Mouse (Mus musculus): ENCODE results near the gene Cd180. TPM values are rescaled to one million over a fixed set of nuclear protein-coding genes. Genes with fewer than 3 reads are reported as not detected.

Gene Cd180
- polyA plus RNA-seq (2015; fragmentation: Nextera tagmentation; extraction: Ambion mirVana), result 0.24 and 0.53 TPM in 2 replicates

DNA sequence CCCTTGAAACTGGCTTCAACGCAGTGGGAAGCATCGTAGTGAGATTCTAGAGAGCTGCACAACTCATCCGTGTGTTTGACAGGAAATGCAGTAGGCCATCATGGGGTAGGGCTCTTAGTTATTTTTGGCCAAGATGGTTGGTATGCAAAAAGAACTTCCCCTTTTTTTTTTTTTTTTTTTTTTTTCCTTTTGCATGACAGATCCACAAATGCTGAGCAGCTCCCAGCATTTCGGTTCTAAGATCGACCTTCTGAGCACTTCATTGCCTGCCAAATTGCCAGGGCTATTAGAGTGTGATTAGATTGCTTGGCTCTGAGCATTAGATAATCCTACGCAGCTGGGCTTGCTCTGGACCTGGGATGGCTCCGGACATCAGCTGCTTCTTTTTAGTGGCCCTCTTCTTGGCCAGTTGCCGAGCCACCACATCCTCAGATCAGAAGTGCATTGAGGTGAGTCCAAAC is at the start of gene Cd180:
Cd180 (plus strand) TSS at position 218 of the 461 bp plus-strand sequence.
- no peak within 1 kb of the TSS for H3K4me3 ChIP-seq
- peaks cover 19% of the 10 kb centered on the region for H3K4me1 ChIP-seq (replicated peaks)
- no peaks in the 10 kb centered on the region for H3K27me3 ChIP-seq
- peak within 1 kb of the TSS; percentile 26 for H3K27ac ChIP-seq
- no peak within 1 kb of the TSS for H3K9ac ChIP-seq
- H3K9me3 ChIP-seq (replicated peaks), result no peaks in the 10 kb centered on the region
- ATAC-seq (replicated peaks; ENCODE audit: insufficient number of reproducible peaks, insufficient read depth, low FRiP score, low read depth), result no peak
- 35% methylated on average over 8 of the region's 8 CpGs for WGBS
- no peaks in the 10 kb centered on the region for H3K36me3 ChIP-seq
- no peak within 1 kb of the TSS for H3K4me2 ChIP-seq

DNA sequence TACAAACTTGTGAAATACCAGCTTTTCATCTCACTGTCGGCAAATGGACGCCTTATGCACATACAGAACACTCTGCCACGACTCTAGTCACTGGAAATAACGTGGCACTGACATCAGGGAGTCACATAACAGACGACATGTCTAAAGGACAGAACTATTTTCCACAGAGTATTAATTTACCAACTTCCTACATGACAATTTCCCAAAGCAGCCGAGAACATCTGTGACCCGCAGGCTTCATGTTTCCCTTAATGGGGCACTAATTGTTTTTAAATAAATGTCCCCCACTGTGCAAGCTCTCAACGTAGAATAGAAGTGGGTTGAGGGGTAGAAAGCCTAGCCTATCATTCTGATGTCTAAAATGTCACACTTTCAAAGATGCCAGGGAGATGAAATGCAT is 49.0 kb upstream of the Cd180 start:
- H3K4me1 ChIP-seq (replicated peaks), result peaks cover 23% of the 10 kb centered on the region
- H3K4me3 ChIP-seq, result no peak overlapping the region
- ATAC-seq (replicated peaks; ENCODE audit: insufficient number of reproducible peaks, insufficient read depth, low FRiP score, low read depth), result no peak
- no peaks in the 10 kb centered on the region for H3K27me3 ChIP-seq
- no peaks in the 10 kb centered on the region for H3K36me3 ChIP-seq
- no peak overlapping the region for H3K27ac ChIP-seq
- peak overlapping the region; percentile 59 for H3K4me2 ChIP-seq
- H3K9me3 ChIP-seq (replicated peaks), result no peaks in the 10 kb centered on the region
- no peak overlapping the region for H3K9ac ChIP-seq
- 44% methylated on average over 8 of the region's 8 CpGs for WGBS

DNA sequence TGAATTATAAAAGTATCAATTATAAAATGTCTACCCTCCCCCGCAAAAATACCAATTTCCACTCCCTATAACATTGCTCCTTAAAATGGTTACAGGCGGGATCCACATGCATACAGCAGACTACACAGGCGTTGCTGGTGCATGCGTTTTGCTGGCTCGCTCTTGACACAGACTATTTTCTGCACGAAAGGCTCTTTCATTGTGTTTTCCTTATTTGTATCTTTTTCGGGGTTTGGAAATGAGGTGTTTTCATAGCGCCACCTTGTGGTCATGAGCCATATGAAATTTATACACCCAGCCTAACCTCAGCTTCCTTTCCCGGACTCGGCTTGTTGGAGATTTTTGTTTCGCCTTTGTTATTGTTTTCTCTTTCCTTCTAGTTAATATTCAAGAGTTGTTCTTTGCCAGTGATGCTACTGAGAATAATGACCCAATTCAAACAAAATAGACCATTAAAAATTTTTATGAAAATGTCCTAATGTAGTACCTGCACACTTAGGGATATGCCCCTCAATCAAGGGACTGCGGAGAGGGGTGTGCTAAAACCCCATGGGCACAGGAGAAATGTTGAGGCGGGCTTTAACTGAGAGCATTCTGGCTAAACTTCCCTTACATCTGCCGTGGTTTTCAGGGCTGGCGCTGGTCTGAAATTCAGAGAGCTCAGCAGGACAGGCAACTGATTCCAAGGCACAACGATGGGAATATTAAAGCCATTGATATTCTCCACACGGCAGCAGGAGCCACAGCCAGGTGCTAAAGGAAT is 48.4 kb upstream of the Cd180 start:
- Histone ChIP-seq H3K4me2 (peak overlapping the region; percentile 59), H3K27ac (no peak overlapping the region), H3K9me3 (replicated peaks) (no peaks in the 10 kb centered on the region), H3K27me3 (no peaks in the 10 kb centered on the region), H3K4me1 (replicated peaks) (peaks cover 23% of the 10 kb centered on the region), H3K36me3 (no peaks in the 10 kb centered on the region), H3K9ac (no peak overlapping the region), H3K4me3 (peak overlapping the region; percentile 33)
- WGBS, result 24% methylated on average over 17 of the region's 17 CpGs
- no peak for ATAC-seq (replicated peaks; ENCODE audit: insufficient number of reproducible peaks, insufficient read depth, low FRiP score, low read depth)

DNA sequence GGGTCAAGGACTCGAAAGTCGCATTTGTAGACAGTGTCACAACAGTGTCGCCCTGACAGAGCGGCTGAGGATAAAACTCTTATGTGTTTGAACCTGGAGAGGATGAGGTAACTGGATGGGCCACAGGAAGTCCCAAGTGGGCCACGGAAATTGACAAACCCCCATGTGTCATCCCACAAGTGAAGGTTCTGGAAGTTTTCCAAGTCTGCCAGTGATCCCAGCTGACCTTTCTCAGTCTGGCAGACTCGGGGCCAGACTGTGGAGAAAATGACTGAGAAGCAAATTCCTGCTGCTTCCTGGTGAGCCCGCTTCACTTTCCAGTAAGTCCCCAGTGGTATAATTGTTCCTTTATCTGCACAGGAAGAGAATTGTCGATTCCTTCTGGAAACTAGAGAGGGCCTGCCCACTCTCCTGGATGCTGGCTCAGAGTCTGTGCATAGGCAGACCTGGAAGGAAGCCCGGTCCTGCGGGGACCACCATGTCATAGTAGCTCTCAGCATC is 47.0 kb upstream of the Cd180 start:
- no peak overlapping the region for H3K4me3 ChIP-seq
- H3K9ac ChIP-seq, result no peak overlapping the region
- peaks cover 23% of the 10 kb centered on the region for H3K4me1 ChIP-seq (replicated peaks)
- H3K36me3 ChIP-seq, result no peaks in the 10 kb centered on the region
- no peaks in the 10 kb centered on the region for H3K27me3 ChIP-seq
- ATAC-seq (replicated peaks; ENCODE audit: insufficient number of reproducible peaks, insufficient read depth, low FRiP score, low read depth), result peak; percentile 69
- H3K27ac ChIP-seq, result peak overlapping the region; percentile 51; the same call in 1 of the 2 replicates
- no peak overlapping the region for H3K4me2 ChIP-seq
- WGBS, result 45% methylated on average over 10 of the region's 10 CpGs
- H3K9me3 ChIP-seq (replicated peaks), result no peaks in the 10 kb centered on the region

DNA sequence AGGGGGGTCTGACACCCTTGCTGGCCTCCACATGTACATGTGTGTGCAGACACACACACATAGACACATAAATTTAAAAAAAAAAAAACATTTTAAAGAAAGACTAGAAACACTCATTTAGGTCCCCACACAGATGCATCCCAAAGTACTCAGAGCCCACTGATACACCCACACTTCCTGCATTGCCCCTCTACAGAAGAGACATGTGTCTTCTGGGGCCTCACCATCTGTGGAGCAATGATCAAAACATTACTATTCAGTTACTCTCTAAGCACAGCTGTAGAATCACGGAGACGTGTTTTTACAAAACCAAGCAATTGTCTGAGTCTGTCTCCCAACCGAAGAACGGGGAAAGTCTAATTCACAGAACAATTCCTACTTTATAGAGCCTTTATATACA is 45.8 kb upstream of the Cd180 start:
- H3K4me2 ChIP-seq, result no peak overlapping the region
- no peak for ATAC-seq (replicated peaks; ENCODE audit: insufficient number of reproducible peaks, insufficient read depth, low FRiP score, low read depth)
- H3K36me3 ChIP-seq, result no peaks in the 10 kb centered on the region
- H3K9me3 ChIP-seq (replicated peaks), result no peaks in the 10 kb centered on the region
- H3K9ac ChIP-seq, result no peak overlapping the region
- no peak overlapping the region for H3K27ac ChIP-seq
- peaks cover 23% of the 10 kb centered on the region for H3K4me1 ChIP-seq (replicated peaks)
- WGBS, result 85% methylated on average over 4 of the region's 4 CpGs
- H3K4me3 ChIP-seq, result no peak overlapping the region
- H3K27me3 ChIP-seq, result no peaks in the 10 kb centered on the region

DNA sequence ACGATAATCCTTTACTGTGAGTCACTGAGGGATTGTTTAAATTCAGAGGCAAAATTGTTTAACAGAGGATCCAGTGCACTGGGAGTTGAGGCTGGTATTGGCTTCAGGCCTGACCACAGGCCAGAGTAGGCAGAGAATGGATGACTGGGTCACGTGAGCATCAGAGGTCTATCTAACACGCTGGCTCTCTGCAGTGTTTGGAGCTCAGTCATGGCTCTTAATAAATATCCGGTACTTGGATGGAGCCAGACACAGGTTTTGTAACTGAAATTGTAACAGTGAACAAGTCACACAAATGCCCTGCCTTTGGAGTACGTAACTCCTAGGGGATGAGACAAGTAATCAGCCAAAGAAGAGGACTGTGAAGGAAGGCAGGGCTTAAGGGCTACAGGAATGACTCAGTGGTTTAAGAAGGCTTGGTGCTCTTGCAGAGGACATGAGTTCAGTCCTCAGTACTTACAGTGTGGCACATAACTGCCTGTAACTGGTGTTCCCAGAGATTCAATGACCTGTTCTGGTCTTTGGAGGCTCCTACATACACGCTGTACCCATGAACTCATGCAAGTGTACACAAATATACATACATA is 41.0 kb upstream of the Cd180 start:
- Histone ChIP-seq H3K9me3 (replicated peaks) (no peaks in the 10 kb centered on the region), H3K4me3 (no peak overlapping the region), H3K9ac (no peak overlapping the region), H3K4me2 (no peak overlapping the region), H3K27ac (no peak overlapping the region), H3K36me3 (no peaks in the 10 kb centered on the region), H3K27me3 (no peaks in the 10 kb centered on the region), H3K4me1 (replicated peaks) (peaks cover 3% of the 10 kb centered on the region; the same call in 1 of the 2 replicates)
- ATAC-seq (replicated peaks; ENCODE audit: insufficient number of reproducible peaks, insufficient read depth, low FRiP score, low read depth), result no peak
- 85% methylated on average over 6 of the region's 6 CpGs for WGBS

DNA sequence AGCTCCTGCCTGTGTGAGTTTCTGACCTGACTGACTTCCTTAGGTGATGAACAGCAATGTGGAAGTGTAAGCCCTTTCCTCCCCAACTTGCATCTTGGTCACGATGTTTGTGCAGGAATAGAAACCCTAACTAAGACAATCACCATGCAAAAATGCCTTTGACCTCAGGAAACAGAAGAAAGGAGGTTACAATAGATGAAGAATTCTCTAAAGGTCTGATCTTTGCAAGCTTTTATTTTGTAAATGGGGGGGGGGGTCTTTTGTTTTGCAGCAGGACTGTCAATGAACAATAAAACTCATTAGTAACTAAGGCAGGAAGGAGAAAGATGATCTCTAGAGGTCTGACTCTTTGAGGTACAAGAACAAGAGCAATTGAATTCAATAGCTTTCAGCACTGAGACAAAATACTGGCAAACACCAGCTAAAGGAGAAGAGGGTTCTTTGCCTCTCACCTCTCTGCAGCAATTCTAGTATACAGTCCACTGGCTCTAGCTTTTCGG is 38.2 kb upstream of the Cd180 start:
- Histone ChIP-seq H3K27ac (no peak overlapping the region), H3K4me3 (no peak overlapping the region), H3K4me2 (no peak overlapping the region), H3K9ac (no peak overlapping the region), H3K36me3 (no peaks in the 10 kb centered on the region), H3K9me3 (replicated peaks) (no peaks in the 10 kb centered on the region), H3K4me1 (replicated peaks) (peaks cover 7% of the 10 kb centered on the region; the same call in 1 of the 2 replicates), H3K27me3 (no peaks in the 10 kb centered on the region)
- 76% methylated on average over 2 of the region's 2 CpGs for WGBS
- ATAC-seq (replicated peaks; ENCODE audit: insufficient number of reproducible peaks, insufficient read depth, low FRiP score, low read depth), result no peak

DNA sequence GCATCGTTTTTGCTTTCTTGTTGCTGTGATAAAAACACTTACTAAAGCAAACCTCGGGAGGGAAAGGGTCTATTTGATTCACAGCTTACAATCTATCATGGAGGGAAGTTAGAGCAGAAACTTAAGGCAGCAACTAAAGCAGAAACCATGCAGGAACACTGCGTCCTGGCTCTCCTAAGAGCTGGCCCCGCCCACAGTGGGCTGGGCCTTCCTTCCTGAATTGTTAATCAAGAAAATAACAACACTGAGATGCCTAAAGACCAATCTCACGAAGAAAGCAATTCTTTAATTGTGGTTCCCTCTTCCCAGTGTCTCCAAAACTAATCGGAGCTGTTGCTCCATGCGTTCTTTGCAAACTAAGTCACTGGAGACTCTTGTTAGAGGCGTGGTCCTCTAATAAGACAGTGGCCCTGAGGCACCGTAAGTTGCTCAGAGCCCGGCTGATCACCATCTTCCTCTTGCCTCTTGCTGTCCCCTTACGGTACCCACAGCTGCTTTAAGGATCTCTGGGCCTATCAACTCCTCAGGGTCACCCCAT is 37.1 kb upstream of the Cd180 start:
- Histone ChIP-seq H3K36me3 (no peaks in the 10 kb centered on the region), H3K4me2 (no peak overlapping the region), H3K4me3 (no peak overlapping the region), H3K9me3 (replicated peaks) (no peaks in the 10 kb centered on the region), H3K27ac (no peak overlapping the region), H3K4me1 (replicated peaks) (peaks cover 7% of the 10 kb centered on the region; the same call in 1 of the 2 replicates), H3K27me3 (no peaks in the 10 kb centered on the region), H3K9ac (no peak overlapping the region)
- no peak for ATAC-seq (replicated peaks; ENCODE audit: insufficient number of reproducible peaks, insufficient read depth, low FRiP score, low read depth)
- WGBS, result 69% methylated on average over 11 of the region's 11 CpGs

DNA sequence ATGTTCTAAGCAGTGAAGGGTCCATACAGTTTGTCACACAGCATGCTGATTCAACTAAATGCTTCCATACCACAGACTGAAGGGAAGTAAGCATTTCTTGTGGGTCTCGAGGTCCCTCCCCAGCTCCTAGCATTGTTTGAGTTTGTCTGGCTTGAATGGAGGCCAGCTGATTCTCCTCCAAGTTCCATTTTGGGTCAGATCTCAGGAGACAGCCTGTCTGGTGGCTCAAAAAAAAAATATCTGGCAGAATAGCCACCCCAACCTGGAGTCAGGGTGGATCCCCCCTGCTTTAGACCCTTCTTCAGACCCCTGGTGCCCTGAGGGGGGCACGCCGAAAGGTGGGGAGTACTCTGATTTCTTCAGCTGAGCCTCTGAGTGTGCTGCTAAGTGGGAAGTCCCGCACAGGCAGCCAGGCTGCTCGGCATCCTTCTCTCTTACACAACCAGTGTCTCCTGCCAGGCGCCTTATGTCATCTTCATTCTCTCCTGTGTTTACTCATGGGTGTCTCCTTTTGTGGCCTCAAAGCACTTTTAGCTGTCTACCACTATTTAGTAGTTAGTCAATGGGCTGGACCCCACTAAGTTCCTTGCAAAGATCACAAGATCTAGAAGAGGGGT is 35.0 kb upstream of the Cd180 start:
- no peaks in the 10 kb centered on the region for H3K9me3 ChIP-seq (replicated peaks)
- no peaks in the 10 kb centered on the region for H3K27me3 ChIP-seq
- H3K4me3 ChIP-seq, result no peak overlapping the region
- H3K36me3 ChIP-seq, result no peaks in the 10 kb centered on the region
- no peak overlapping the region for H3K9ac ChIP-seq
- peak overlapping the region; percentile 56; the same call in 1 of the 2 replicates for H3K27ac ChIP-seq
- 63% methylated on average over 6 of the region's 6 CpGs for WGBS
- no peak overlapping the region for H3K4me2 ChIP-seq
- ATAC-seq (replicated peaks; ENCODE audit: insufficient number of reproducible peaks, insufficient read depth, low FRiP score, low read depth), result 0 out of 2 replicates have a peak, but pooled peaks have one; percentile 39
- peaks cover 7% of the 10 kb centered on the region; the same call in 1 of the 2 replicates for H3K4me1 ChIP-seq (replicated peaks)

DNA sequence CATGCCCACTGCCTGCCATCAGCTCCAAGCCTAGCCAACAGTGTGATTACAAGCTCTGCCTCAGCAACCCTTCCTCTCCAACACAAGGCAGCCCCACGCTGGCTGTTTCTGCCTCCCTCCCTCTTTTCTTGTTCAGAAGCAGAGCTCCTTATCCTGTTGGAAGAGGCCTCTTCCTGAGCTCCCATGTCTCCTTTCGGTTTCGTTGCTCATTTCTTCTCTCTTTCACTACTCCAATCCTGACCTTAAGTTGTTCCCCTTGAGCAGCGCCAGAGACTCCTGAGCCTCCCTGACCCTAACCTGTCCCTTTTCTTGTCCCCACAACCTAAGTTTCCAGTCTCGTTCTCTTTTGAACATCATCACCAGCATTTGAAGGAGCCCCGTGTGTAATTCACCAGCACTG is 29.3 kb upstream of the Cd180 start:
- Histone ChIP-seq H3K27me3 (no peaks in the 10 kb centered on the region), H3K9ac (no peak overlapping the region), H3K4me3 (no peak overlapping the region), H3K4me2 (no peak overlapping the region), H3K36me3 (no peaks in the 10 kb centered on the region), H3K4me1 (replicated peaks) (peaks cover 7% of the 10 kb centered on the region), H3K9me3 (replicated peaks) (no peaks in the 10 kb centered on the region), H3K27ac (no peak overlapping the region)
- WGBS, result 54% methylated on average over 6 of the region's 6 CpGs
- 0 out of 2 replicates have a peak, but pooled peaks have one; percentile 24 for ATAC-seq (replicated peaks; ENCODE audit: insufficient number of reproducible peaks, insufficient read depth, low FRiP score, low read depth)

Measured in heart, embryonic 15.5 days (tissue).